Mouse (Mus musculus): ENCODE measurements around the gene March8. TPM values are rescaled to one million over a fixed set of nuclear protein-coding genes. Genes with fewer than 3 reads are reported as not detected.

The March8 gene
- polyA plus RNA-seq, 1 experiment from 2014 or later = 82.0 TPM

DNA sequence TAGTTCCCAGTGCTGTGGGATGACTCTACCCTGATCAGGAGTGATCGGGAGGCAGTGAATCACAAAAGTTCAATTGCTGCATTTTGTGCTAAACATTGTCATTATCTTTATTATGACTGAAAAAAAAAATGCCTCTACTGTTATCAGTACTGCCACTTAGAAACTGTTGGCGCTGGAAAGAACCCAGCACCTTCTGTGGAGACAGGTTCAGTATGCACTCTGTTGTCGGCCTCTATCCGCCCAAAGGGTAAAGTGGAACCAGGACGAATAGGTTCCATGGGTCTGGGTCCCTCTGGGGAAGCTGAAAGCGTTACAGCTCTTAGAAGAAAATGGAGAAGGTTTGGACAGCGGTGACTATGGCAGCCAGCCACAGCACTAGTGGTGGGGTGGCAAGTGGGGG is 41.1 kb downstream of the March8 start:
- 88% methylated on average over 7 of the region's 7 CpGs for WGBS
- H3K9ac ChIP-seq = no peak overlapping the region
- ATAC-seq (replicated peaks) = no peak
- H3K4me1 ChIP-seq = peaks cover 10% of the 10 kb centered on the region
- H3K36me3 ChIP-seq (replicated peaks) = no peaks in the 10 kb centered on the region
- no peak overlapping the region for H3K4me2 ChIP-seq
- H3K27ac ChIP-seq = no peak overlapping the region
- no peak overlapping the region for H3K4me3 ChIP-seq
- no peaks in the 10 kb centered on the region for H3K9me3 ChIP-seq
- no peaks in the 10 kb centered on the region for H3K27me3 ChIP-seq (replicated peaks)

DNA sequence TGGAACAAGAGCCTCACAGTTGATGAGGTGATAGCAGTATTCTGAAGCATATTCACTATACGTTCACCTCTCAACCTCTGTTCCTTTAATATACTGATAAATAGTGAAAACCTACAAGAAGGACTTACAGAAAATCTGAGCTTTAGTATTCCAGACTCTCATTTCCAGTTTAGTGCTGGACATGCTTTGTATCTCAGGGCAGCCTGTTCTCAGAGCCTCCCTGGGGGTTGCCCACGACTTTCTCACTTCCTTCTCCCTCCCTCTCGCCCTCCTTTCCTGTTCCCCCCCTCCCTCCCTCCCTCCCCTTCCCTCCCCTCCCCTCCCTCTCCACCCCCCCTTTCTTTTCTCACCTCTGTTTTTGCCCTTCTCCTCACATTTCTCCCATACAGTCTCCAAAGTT is 42.3 kb downstream of the March8 start:
- no peak overlapping the region for H3K4me2 ChIP-seq
- H3K27ac ChIP-seq = no peak overlapping the region
- no peak overlapping the region for H3K9ac ChIP-seq
- 46% methylated on average over 3 of the region's 3 CpGs for WGBS
- no peak for ATAC-seq (replicated peaks)
- H3K27me3 ChIP-seq (replicated peaks) = no peaks in the 10 kb centered on the region
- H3K36me3 ChIP-seq (replicated peaks) = no peaks in the 10 kb centered on the region
- H3K9me3 ChIP-seq = no peaks in the 10 kb centered on the region
- no peak overlapping the region for H3K4me3 ChIP-seq
- H3K4me1 ChIP-seq = peaks cover 20% of the 10 kb centered on the region

DNA sequence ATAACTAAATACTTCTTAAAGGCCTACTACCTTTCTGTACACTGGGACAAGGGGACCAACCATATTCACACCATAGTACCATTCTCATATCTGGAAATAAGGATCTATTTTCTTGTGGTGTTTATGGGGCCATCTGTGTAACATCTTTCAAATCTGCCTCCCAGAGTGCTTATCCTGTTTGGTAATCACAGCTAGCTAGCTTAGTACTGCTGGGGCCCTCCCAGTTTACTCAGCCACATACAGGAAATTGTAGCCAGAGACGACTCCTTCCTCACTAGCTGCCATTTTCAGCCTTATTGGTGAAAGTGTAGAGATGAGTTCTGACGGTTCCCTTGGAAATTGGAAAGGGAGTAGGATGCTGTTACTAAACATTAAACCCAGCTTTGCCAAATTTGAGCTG is 43.8 kb downstream of the March8 start:
- no peaks in the 10 kb centered on the region for H3K36me3 ChIP-seq (replicated peaks)
- H3K4me3 ChIP-seq = no peak overlapping the region
- H3K27me3 ChIP-seq (replicated peaks) = no peaks in the 10 kb centered on the region
- H3K9ac ChIP-seq = no peak overlapping the region
- H3K9me3 ChIP-seq = no peaks in the 10 kb centered on the region
- peaks cover 31% of the 10 kb centered on the region for H3K4me1 ChIP-seq
- no peak for ATAC-seq (replicated peaks)
- 79% methylated on average over 2 of the region's 2 CpGs for WGBS
- no peak overlapping the region for H3K27ac ChIP-seq
- H3K4me2 ChIP-seq = no peak overlapping the region

DNA sequence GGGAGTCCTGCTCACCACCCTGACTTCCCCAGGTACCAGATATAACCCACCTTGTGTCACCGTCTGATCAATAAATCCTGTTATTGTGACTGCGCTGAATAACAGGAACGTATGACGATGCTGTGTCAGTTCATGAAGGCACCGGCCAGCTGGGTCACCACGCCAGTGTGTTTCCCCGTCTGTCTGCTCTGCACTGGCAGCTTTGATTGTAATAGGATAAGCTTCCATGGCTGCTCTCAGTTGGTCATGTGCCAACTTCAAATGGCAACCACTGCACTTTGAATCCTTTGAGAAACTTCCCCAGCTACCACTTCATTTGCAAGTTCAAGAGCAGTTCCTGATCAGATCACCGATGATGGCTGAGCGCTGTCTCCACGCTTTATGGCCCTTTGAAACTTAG is 45.8 kb downstream of the March8 start:
- H3K27ac ChIP-seq = peak overlapping the region; percentile 45
- H3K4me2 ChIP-seq = no peak overlapping the region

DNA sequence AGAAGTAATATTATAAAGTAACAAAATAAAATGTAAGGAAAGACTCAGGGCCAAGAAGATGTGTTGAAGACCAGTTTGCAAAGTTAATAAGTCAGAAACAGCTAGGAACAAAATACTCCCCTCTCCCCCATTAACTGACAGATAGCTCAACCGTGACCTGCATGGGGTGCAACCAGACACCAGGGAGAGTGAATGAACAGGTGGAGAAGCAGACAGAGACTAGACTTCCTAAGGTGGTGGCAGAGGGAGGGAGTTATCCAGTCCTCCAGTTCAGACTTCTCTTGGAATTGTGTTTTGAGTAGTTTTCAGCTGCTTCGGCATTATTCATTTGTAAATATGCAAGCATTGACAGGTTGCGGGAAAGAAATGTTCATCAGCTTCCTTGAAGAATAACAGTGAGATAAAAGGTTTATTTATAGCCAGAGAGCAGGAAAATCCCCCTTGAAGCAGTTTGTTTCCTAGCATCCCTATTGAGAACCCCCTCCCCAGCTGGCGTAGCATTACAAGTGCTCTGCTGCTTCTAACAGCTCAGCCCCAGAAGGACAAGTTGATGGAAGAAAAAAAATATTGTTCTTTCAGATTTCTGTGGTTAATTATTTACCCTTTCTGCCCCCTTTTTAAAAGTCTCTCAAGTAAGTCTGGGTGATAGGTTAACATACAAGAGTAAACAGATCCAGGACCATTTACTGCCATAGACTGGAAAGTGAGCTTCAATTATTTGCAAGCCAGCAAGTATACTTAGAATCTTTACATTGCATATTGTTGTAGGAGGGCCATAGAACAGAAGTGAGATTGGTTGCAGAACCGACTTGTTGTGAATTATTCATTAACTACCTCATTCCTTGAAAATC is 47.6 kb downstream of the March8 start:
- WGBS = 12% methylated on average over 5 of the region's 5 CpGs
- Histone ChIP-seq H3K4me2 (peak overlapping the region; percentile 39), H3K27ac (peak overlapping the region; percentile 68), H3K4me1 (peaks cover 31% of the 10 kb centered on the region), H3K9me3 (no peaks in the 10 kb centered on the region), H3K27me3 (replicated peaks) (no peaks in the 10 kb centered on the region), H3K4me3 (0 out of 2 replicates have a peak overlapping the region, but pooled peaks have one; percentile 2), H3K9ac (no peak overlapping the region), H3K36me3 (replicated peaks) (no peaks in the 10 kb centered on the region)
- no peak for ATAC-seq (replicated peaks)

More for the DNA sequence above, 45.8 kb downstream of the March8 start:
- H3K36me3 ChIP-seq (replicated peaks) = no peaks in the 10 kb centered on the region
- no peaks in the 10 kb centered on the region for H3K27me3 ChIP-seq (replicated peaks)
- no peak overlapping the region for H3K9ac ChIP-seq
- H3K4me3 ChIP-seq = no peak overlapping the region
- H3K9me3 ChIP-seq = no peaks in the 10 kb centered on the region
- no peak for ATAC-seq (replicated peaks)
- WGBS = 45% methylated on average over 10 of the region's 10 CpGs
- H3K4me1 ChIP-seq = peaks cover 31% of the 10 kb centered on the region

DNA sequence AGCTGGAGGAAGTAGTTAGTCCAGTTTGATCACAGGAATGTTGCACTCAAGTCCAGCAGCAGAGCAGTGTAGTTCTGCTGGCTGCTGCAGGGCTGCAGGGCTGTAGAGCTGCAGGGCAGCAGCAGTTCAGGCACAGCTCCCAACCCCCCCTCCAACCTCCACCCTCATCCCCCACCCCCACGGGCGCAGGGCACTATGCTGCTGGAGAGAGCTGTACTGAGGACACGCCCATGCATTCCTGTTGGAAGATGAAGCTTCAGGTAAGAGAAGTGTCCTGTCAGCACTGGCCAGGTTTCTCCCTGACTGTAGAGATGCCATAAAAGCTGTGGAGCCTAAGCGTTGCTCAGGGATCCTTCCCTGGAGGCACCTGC is 48.2 kb downstream of the March8 start:
- Histone ChIP-seq H3K4me3 (0 out of 2 replicates have a peak overlapping the region, but pooled peaks have one; percentile 2), H3K27ac (peak overlapping the region; percentile 68), H3K4me2 (peak overlapping the region; percentile 39), H3K9ac (no peak overlapping the region), H3K4me1 (peaks cover 31% of the 10 kb centered on the region), H3K27me3 (replicated peaks) (no peaks in the 10 kb centered on the region), H3K9me3 (no peaks in the 10 kb centered on the region), H3K36me3 (replicated peaks) (no peaks in the 10 kb centered on the region)
- WGBS = 20% methylated on average over 4 of the region's 4 CpGs
- ATAC-seq (replicated peaks) = peak; percentile 83

DNA sequence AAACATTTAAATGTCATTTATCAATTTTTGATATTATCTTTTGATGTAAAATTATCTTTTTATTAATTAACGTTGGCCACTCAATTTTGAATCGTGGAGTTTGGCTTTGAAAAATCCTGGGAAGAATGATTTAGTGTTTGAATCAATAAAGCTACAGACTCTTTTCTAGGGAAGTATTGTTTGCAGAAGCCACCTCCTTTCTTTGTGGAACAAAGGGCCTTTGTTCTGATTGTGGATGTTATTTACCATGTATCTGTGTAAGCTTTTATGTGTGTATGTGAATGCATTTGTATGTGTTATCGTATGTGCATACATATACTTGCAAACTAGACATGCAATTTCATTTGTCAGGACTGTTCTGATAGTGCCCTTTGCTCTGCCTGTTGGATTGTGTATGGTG is 48.7 kb downstream of the March8 start:
- H3K36me3 ChIP-seq (replicated peaks) = no peaks in the 10 kb centered on the region
- no peak overlapping the region for H3K9ac ChIP-seq
- ATAC-seq (replicated peaks) = no peak
- peak overlapping the region; percentile 17; the same call in 1 of the 2 replicates for H3K27ac ChIP-seq
- H3K4me1 ChIP-seq = peaks cover 31% of the 10 kb centered on the region
- no peak overlapping the region for H3K4me3 ChIP-seq
- no peaks in the 10 kb centered on the region for H3K27me3 ChIP-seq (replicated peaks)
- WGBS = 28% methylated on average over 3 of the region's 3 CpGs
- H3K4me2 ChIP-seq = peak overlapping the region; percentile 39; the same call in 1 of the 2 replicates
- no peaks in the 10 kb centered on the region for H3K9me3 ChIP-seq

DNA sequence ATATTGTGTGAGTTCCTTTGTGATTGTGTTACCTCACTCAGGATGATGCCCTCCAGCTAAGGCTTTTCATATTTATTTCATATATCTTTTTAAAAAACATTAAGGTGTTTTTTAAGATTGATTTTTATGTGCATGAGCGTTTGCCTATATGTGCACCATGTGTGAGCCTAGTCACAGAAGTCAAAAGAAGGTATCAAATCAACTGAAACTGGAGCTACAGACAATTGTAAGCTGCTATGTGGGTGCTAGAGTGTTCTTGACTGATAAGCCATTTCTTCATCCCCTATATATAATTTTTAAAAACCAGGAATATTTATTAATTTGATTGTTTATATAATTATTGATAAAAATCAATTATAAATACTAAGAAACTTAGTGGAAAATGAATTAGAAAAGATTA is 50.2 kb downstream of the March8 start:
- Histone ChIP-seq H3K9me3 (no peaks in the 10 kb centered on the region), H3K36me3 (replicated peaks) (no peaks in the 10 kb centered on the region), H3K4me1 (peaks cover 28% of the 10 kb centered on the region), H3K4me2 (no peak overlapping the region), H3K27me3 (replicated peaks) (no peaks in the 10 kb centered on the region), H3K4me3 (no peak overlapping the region), H3K27ac (no peak overlapping the region), H3K9ac (no peak overlapping the region)
- WGBS = 98% methylated on average over 1 of the region's 1 CpGs
- ATAC-seq (replicated peaks) = no peak

- ATAC-seq (replicated peaks) = no peak
- H3K4me2 ChIP-seq = no peak overlapping the region
Observed at GRCm38 (mm10) chr6:116389481-116389880, 51.7 kb downstream of the March8 start.

DNA sequence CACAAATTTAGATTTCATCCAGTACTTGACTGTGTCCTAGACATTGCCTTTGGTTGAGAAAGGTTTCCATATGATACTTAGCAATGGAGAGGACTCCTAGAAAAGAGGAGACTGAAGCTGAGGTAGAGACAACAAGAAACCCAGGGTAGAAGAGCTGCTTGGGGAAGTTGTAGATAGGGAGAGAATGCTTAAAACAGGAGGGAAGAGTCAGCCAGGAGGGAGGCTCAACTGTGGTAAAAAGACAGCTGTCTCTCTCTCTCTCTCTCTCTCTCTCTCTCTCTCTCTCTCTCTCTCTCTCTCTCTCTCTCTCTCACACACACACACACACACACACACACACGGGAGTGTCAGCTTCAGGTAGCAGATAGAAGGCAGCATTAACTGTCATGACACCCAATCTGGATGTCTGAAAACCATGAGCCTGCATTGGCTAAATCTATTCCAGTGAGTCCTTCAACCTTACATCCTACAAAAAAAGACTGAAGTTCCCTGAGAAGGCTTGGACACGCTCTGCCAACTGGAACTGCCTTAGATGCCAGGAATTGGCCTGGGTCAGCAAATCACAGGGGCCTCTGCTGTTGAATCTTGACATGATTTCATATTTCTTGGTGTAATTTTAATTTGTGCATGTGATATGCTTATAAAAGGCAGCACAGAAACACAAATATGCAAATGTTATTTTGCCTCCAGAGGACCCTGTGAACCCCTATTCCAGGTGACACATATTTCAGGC is 57.3 kb downstream of the March8 start:
- H3K27ac ChIP-seq = no peak overlapping the region
- no peaks in the 10 kb centered on the region for H3K36me3 ChIP-seq (replicated peaks)
- WGBS = 74% methylated on average over 2 of the region's 2 CpGs
- H3K4me2 ChIP-seq = no peak overlapping the region
- no peak for ATAC-seq (replicated peaks)
- peaks cover 7% of the 10 kb centered on the region for H3K4me1 ChIP-seq
- H3K4me3 ChIP-seq = no peak overlapping the region
- H3K27me3 ChIP-seq (replicated peaks) = no peaks in the 10 kb centered on the region
- H3K9me3 ChIP-seq = no peaks in the 10 kb centered on the region
- H3K9ac ChIP-seq = no peak overlapping the region

More at GRCm38 (mm10) chr6:116389481-116389880, 51.7 kb downstream of the March8 start:
- Histone ChIP-seq H3K9ac (no peak overlapping the region), H3K4me1 (peaks cover 16% of the 10 kb centered on the region), H3K27me3 (replicated peaks) (no peaks in the 10 kb centered on the region), H3K9me3 (no peaks in the 10 kb centered on the region), H3K4me3 (no peak overlapping the region), H3K36me3 (replicated peaks) (no peaks in the 10 kb centered on the region), H3K27ac (no peak overlapping the region)

GRCm38 (mm10) chr6:116397621-116398020 is 59.8 kb downstream of the March8 start:
- no peaks in the 10 kb centered on the region for H3K9me3 ChIP-seq
- H3K27me3 ChIP-seq (replicated peaks) = no peaks in the 10 kb centered on the region
- 15% methylated on average over 6 of the region's 6 CpGs for WGBS
- no peak overlapping the region for H3K9ac ChIP-seq
- H3K4me3 ChIP-seq = no peak overlapping the region
- 0 out of 2 replicates have a peak, but pooled peaks have one; percentile 37 for ATAC-seq (replicated peaks)
- peak overlapping the region; percentile 39 for H3K27ac ChIP-seq
- H3K36me3 ChIP-seq (replicated peaks) = no peaks in the 10 kb centered on the region; the same call in 1 of the 2 replicates
- no peak overlapping the region for H3K4me2 ChIP-seq
- peaks cover 7% of the 10 kb centered on the region for H3K4me1 ChIP-seq

DNA sequence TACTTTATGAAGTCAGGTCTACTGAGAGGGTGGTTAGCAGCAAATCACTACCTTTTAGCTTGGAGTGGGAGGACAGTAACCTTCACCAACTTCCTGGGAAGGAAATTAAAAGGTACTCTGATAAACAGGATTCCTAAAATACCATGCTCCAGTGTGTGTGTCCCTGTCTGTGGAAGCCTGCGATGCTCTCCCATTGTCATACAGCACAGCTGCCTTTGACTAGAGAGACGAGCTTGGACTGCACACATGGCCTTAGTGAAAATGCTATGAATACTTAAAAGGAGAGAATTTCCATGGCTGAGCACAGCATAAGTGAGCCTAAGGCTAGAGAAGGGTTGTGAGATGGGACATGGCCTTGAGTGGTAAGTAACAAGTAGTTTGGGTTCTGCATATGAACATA is 60.3 kb downstream of the March8 start:
- Histone ChIP-seq H3K4me1 (peaks cover 7% of the 10 kb centered on the region), H3K27me3 (replicated peaks) (no peaks in the 10 kb centered on the region), H3K36me3 (replicated peaks) (no peaks in the 10 kb centered on the region; the same call in 1 of the 2 replicates), H3K9me3 (no peaks in the 10 kb centered on the region), H3K4me2 (no peak overlapping the region), H3K9ac (no peak overlapping the region), H3K4me3 (no peak overlapping the region), H3K27ac (0 out of 2 replicates have a peak overlapping the region, but pooled peaks have one; percentile 39)
- no peak for ATAC-seq (replicated peaks)
- WGBS = 12% methylated on average over 2 of the region's 2 CpGs

Measured in midbrain, embryonic 15.5 days (tissue).